Mouse (Mus musculus) adrenal gland, postnatal 14 days (tissue): ENCODE measurements at regions not wholly inside any gene's neighbourhood (a gene's known extent, or its start where the extent isn't known, plus 50 kb on each side); places are given as distances from the start of the nearest gene placed in this dataset.
"Not testable (repeated sequence)": the region's sequence is repeated elsewhere in the genome, so short reads cannot be mapped to it uniquely, and the experiment has no call there.

ENCODE experiments used
- DNase-seq: peaks from one replicate; pipeline ENCODE4 v3.0.0; 2021; ENCODE audit warnings: mixed read lengths

- DNase-seq: no peak
Observed at GRCm38 (mm10) chr14:47926416-47926815, 194.2 kb upstream of the Peli2 start.

GRCm38 (mm10) chr14:47935401-47935800 lies 185.2 kb upstream of the Peli2 start:
- no peak for DNase-seq

GRCm38 (mm10) chr14:47937081-47937651 lies 183.5 kb upstream of the Peli2 start:
- peak; percentile 9 for DNase-seq

DNA sequence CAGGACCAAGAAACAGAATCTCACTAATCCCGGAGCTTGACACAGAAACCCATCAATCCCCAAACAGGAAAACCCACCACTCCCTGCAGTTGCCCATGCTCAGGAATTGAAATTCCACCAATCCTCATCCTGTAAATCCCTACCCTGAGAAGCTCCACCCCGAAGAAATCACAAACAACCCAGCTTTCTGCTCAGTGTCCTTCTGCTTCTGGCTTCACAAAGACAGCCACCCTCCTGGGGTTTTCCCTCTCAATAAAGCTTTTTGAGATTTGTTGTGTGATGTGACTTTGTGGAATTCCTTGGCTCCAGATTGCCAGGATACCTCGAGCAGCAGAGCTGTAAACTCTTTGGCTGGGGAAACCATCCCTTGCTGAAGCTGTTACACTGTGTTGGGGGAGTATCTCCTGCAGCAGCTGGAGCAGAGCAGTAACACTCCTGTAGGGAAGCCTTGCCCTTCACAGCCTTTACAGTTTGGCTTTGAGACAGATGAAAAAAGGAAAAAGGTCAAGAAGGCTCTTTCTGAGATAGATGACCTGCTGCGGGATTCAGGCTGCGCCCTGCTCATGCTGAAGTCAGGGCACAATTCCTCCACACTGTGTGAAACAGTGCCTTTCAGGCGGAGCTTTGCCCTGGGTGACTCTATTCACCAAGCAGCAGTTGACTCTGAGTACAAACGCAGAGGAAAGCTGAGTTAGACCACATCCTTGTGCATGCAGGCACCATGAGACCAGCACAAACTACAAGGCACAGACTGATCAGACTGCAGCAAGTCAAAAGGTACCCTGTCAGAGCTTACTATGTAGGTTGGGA lies 180.6 kb upstream of the Peli2 start:
- no peak for DNase-seq

DNA sequence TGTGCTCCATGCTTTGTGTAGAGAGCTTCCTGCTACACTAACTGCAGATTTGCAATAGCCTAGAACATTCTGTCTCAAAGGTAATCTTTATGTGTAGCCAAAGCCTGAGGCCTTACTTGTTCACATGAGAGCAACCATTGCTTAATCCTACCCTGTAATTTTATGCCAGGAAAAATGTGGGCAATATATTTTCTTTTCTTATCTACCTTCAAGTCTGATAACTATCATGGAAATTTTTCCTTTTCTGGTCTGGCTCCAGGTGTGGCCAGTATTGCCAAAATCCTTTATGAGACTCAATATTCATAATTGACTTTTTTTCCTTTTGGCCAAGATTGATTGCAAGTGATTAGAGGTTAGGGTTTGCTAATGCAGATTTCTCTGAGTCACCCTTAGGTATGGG lies 178.0 kb upstream of the Peli2 start:
- DNase-seq: no peak

DNA sequence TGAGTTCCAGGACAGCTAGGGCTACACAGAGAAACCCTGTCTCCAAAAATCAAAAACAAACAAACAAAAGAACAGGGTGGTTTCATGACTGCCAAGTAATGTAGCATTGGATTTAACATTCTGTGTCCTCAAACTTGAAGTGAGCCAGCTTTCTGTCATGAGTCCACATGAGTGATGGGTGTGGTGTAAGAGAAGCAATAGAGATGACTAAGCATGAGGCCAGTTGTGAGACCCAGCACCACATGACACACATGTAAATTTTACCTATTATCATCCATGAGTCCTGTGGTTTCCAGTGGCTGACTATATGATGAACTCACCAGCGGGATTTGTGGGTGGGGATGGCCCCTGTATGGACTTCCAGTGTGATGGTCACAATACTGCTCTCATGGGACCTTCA lies 176.0 kb upstream of the Peli2 start:
- DNase-seq: peak; percentile 49

DNA sequence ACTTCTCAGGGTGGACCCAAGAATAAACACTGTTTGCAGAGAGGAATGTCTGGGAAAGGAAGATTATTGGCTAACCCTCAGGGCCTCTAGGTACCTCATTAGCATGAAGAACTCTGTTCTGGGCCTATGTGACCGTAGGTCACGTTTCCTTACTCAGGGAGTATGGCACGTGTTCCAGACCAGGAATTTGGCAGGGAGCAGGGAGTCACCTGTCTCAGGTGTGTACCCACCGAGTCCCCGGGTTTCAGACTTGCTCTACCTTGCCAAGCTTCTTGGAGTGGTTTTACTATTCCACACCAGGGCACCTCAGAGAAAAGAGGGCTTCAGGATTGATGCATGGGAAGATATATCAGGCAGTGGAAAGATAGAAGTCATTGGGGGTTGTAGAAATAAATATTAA lies 169.6 kb upstream of the Peli2 start:
- no peak for DNase-seq

DNA sequence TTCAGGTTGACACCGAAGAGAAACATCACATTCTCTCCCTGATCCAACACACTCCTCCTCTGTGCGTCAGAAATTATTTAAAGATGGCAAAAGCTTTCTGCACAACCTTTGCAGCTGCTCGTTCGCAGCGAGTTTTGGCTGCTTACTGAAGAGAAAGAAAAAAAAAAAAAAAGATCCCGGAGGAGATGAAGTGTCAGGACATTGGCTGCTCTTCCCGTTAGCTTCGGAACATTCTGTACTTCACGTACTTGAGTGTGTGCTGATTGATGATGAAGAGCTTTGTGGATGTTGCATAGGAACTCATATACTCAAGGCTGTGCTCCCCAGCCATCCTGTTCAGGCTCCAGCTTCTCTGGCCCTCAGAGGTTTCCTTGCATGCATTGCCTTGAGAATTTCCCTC lies 162.5 kb upstream of the Peli2 start:
- peak; percentile 24 for DNase-seq

GRCm38 (mm10) chr14:47959366-47960280 lies 161.0 kb upstream of the Peli2 start:
- peak; percentile 8 for DNase-seq

- not testable (repeated sequence) for DNase-seq
Observed at GRCm38 (mm10) chr14:47964806-47965205, 155.8 kb upstream of the Peli2 start.

GRCm38 (mm10) chr14:47969871-47970270 lies 150.8 kb upstream of the Peli2 start:
- DNase-seq: no peak

DNA sequence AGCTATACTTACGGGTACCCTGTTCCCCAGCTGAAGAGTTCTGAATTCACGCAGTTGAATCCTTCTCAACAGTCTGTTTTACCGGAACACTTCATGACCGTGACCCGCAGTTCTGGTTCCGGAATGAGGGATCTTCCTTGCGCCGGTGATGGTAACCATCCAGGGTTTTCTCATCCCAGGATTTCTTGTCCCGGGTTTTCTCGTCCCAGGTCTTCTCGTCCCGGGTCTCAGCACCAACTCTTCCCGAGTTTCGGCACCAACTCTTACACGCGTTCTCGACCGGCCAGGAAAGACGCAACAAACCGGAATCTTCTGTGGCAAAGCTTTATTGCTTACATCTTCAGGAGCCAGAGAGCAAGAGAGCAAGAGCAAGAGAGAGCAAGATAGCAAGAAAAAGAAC lies 147.5 kb upstream of the Peli2 start:
- DNase-seq: not testable (repeated sequence)

- DNase-seq: peak; percentile 51
Observed at GRCm38 (mm10) chr14:47982993-47983740, 137.5 kb upstream of the Peli2 start.

DNA sequence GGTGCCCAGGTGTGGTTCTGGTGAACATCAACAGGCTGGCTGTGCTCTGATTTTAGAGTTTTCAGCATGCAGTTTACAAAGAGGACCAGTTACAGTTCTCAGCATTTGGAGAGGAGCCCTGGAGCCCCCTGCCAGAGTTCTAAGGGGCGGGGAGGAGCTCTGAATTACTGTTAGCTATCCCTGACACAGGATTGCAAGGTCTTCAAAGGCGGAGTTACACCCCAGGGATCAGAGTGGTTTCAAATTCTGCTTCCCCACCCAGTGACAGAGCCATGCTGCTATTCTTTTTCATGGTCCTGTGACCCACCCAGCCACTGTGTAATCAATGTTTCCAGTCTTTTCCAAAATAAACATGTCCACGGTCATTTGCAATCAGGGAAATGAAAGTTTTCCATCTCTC lies 134.1 kb upstream of the Peli2 start:
- DNase-seq: no peak

DNA sequence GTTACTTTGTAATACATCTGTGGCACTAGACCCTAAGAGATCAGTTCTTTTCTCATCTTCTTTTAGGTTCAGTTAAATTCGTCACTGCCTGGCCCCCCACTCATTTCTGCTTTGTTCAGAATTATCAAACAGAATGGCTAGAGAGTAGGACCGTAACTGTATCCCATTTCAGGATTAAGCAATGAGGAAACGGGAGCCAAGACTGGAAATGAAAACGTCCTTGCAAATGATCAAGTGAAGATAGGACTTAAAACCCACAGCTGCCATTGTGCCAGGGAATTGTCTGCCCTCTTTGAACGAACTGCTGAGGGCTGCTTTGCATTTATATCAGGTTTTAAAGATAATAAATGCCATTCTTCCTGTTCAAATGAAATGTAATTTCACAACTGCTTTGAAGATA lies 133.7 kb upstream of the Peli2 start:
- peak; percentile 26 for DNase-seq

- peak; percentile 38 for DNase-seq
Observed at GRCm38 (mm10) chr14:47987392-47988075, 133.1 kb upstream of the Peli2 start.

DNA sequence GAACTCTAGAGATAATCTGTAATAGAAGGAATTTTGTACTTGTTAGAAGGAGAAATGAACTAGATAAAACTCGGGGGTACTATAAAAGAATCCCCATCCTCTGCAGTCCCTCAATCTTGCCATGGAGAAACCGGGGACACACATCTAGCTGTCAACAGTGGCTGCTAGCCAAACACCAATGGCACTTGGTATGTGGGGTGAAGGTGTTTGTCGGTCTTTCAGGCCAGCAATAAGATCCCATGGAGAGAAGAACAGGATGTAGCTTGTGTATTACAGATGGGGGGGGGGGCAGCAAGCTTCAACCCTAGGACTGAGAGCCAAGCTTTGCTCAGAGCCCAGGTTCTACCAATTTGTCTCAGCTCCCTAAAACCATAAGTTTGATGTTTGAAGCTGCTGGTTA lies 132.5 kb upstream of the Peli2 start:
- DNase-seq: no peak

DNA sequence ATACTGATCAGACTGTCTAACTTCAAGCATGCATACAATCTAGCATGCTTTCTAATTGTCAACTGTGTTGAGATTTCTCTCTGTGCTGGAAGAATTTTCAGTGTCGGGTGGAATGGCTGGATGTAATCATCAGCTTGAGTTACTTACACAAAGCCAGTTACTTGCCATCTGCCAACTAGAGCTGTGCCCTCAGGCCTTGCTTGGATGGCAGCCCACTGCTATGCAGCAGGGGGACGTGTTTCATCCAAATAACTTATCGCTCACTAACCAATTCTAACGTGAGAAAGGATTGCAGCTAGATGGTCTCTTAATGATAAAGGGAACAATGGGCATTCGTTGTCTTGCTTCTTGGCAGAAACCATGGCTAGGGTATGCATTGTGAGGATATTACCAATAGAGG lies 131.3 kb upstream of the Peli2 start:
- DNase-seq: peak; percentile 51

GRCm38 (mm10) chr14:47990716-47991115 lies 129.9 kb upstream of the Peli2 start:
- no peak for DNase-seq

DNA sequence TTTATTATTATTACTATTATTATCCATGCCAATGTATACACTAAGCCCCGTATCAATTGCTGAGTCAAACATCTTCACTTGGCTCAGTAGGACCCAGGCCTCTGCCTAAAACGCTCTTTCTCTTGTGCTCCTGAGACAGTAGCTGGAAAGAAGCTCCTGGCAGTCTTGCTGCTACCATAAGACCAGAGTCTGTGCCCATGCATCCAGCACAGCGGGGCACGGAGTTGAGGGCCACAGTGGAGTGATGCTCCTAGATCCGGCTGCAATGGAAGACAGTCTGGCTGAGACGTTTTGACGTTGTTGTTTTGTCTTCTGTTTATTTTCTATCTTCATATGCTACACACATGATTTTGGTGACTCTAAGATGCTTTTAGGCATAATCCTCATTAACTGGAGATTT lies 129.1 kb upstream of the Peli2 start:
- DNase-seq: no peak

- DNase-seq: no peak
Observed at GRCm38 (mm10) chr14:47992091-47992490, 128.5 kb upstream of the Peli2 start.

DNA sequence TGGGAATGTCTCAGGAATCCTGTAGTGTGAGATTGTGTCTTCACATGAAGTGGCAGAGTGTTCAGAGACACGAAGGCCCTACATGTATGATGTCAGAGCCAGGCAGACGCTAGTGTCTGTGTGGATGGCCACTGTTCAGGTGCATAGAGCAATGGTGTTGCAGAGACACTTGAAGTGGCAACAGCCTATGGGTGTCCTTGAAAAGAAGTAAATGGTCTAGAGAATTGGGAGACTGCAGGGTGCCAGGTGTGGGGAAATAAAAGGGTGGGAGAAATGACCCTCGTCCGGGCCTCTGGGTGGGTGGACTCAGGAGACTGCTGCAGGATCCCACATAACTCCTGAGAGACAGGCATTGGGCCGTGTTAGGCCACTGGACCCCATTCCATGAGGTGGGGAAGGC lies 127.8 kb upstream of the Peli2 start:
- no peak for DNase-seq
